Mouse (Mus musculus): ENCODE results near the gene Nudcd3. TPM values are rescaled to one million over a fixed set of nuclear protein-coding genes. Genes with fewer than 3 reads are reported as not detected.

The Nudcd3 gene
- total RNA-seq (2023), result 10 to 100 TPM; 26.5 to 30.7 TPM

GRCm38 (mm10) chr11:6200087-6200569 lies at the start of gene Nudcd3:
Nudcd3 (minus strand) TSS chr11:6200415.

GRCm38 (mm10) chr11:6230012-6230411 lies 29.8 kb upstream of the Nudcd3 start, which contains the start of gene Npc1l1:
Npc1l1 (minus strand) TSS chr11:6230143.

DNA sequence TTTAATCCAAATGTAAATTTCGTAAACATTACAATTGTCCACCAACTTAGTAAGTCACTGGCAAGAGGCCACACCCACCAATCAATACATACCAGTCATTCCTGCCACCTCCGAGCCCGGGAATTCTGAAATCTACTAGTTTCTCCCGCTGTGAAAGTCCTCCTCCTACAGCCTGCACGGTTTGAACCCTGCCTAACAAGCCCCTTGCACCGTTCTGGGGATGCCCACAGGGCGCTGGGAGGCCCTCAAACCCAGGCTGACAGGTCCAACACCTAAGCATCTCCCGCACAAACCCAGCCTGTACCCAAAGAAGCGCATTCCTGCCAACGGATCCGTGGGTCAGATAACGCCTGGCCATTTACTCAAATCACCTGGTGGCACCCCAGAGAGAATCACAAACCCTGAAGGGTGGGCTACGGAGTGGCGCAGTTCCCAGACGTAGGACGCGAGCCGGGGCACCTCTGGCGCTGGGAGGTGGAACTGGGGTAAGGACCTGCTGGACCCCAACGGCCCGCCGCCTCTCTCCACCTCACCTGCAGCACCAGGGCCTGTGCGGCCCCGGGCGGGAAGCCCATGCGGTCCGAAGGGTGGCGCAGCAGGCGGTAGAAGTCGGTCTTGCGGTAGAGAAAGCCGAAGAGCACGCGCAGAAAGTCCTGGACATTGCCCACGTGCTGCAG lies 667 bp downstream of the Nudcd3 start, which contains the start of gene A730071L15Rik:
TSS of gene A730071L15Rik (plus strand) at position 620 of the 677 bp plus-strand sequence.

GRCm38 (mm10) chr11:6066176-6066575 lies 134.0 kb downstream of the Nudcd3 start, which contains the start of gene Camk2b:
Camk2b (minus strand) TSS chr11:6066362.

Other genes with a start within 250 kb of the Nudcd3 start
- 10 to 100 TPM; 65.1 to 74.8 TPM for gene Ykt6, start 244.7 kb downstream of the Nudcd3 start, total RNA-seq (2023)
- gene Camk2b, start 134.1 kb downstream of the Nudcd3 start, total RNA-seq (2023), result under 1 TPM; 0.69 to 0.97 TPM
- under 1 TPM in 1 of 2 experiments, not detected in 1; 0.22 TPM for gene A730071L15Rik, start 386 bp downstream of the Nudcd3 start, total RNA-seq (2023)
- not detected for gene Npc1l1, start 29.7 kb upstream of the Nudcd3 start, total RNA-seq (2023)
- gene Ddx56, start 67.4 kb upstream of the Nudcd3 start, total RNA-seq (2023), result 10 to 100 TPM; 24.2 to 25.2 TPM
- gene Tmed4, start 74.5 kb upstream of the Nudcd3 start, total RNA-seq (2023), result 10 to 100 TPM; 24.8 to 26.2 TPM
- gene Ogdh, start 91.2 kb upstream of the Nudcd3 start, total RNA-seq (2023), result 100 to 1,000 TPM; 121 to 139 TPM
- 10 to 100 TPM; 32.7 to 38.5 TPM for gene Zmiz2, start 188.7 kb upstream of the Nudcd3 start, total RNA-seq (2023)
- gene Ppia, start 215.0 kb upstream of the Nudcd3 start, total RNA-seq (2023), result 100 to 1,000 TPM; 810 to 938 TPM
- gene H2afv, start 244.0 kb upstream of the Nudcd3 start, total RNA-seq (2023), result 10 to 100 TPM; 82.9 to 83.6 TPM

Data from neutrophil, adult 59 days (primary cell).